Mouse (Mus musculus) spleen, adult 2 months (tissue): ENCODE measurements at regions not wholly inside any gene's neighbourhood (a gene's known extent, or its start where the extent isn't known, plus 50 kb on each side); places are given as distances from the start of the nearest gene placed in this dataset.

Experiments
- DNase-seq, 2 experiments: peaks; one replicate each; pipeline versions ENCODE4 v3.0.0 to v3.0.0-alpha.2; 2012 to 2021; ENCODE audit warnings: low spot score in 2 of 2, low read depth in 1 of 2
- H3K27ac ChIP-seq: fragments of 200-500 bp; 2 replicates; pipeline ENCODE4 v1.5.1; 2012; ENCODE audit warnings: low read length, inconsistent platforms; ENCODE audit not compliant: insufficient read depth
- H3K27me3 ChIP-seq: fragments of 200-500 bp; 2 replicates; pipeline ENCODE4 v1.6.1; 2012; ENCODE audit warnings: mild to moderate bottlenecking, moderate library complexity, low read length, inconsistent platforms; ENCODE audit not compliant: control insufficient read depth, insufficient read depth
- H3K36me3 ChIP-seq: fragments of 200-500 bp; 2 replicates; pipeline ENCODE4 v1.6.1; 2012; ENCODE audit warnings: mild to moderate bottlenecking, low read length, inconsistent platforms; ENCODE audit not compliant: control insufficient read depth, insufficient read depth
- H3K4me1 ChIP-seq: fragments of 200-500 bp; 2 replicates; pipeline ENCODE4 v1.6.1; 2011; ENCODE audit warnings: inconsistent platforms; ENCODE audit not compliant: control insufficient read depth, insufficient read depth, insufficient read length
- H3K4me3 ChIP-seq: fragments of 200-500 bp; 2 replicates; pipeline ENCODE4 v1.5.1; 2011; ENCODE audit warnings: mild to moderate bottlenecking, inconsistent platforms; ENCODE audit not compliant: insufficient read depth, insufficient read length; ENCODE audit errors: extremely low read depth
- CTCF ChIP-seq: fragments of 200-500 bp; IDR thresholded peaks from 2 replicates; pipeline ENCODE4 v1.5.1; 2011; ENCODE audit warnings: mild to moderate bottlenecking, inconsistent platforms; ENCODE audit not compliant: insufficient read depth, insufficient read length, insufficient replicate concordance; ENCODE audit errors: extremely low read depth
- POLR2A ChIP-seq: fragments of 200-500 bp; IDR thresholded peaks from 2 replicates; pipeline ENCODE4 v1.6.1; 2011; ENCODE audit warnings: low read depth, low read length, inconsistent platforms
- WGBS: fragments of 180-500 bp; shearing (Covaris S2); methylation state at CpG from one replicate; pipeline ENCODE4 v1.1.7; 2018; 5-methylcytosine and 5-hydroxymethylcytosine counted together

DNA sequence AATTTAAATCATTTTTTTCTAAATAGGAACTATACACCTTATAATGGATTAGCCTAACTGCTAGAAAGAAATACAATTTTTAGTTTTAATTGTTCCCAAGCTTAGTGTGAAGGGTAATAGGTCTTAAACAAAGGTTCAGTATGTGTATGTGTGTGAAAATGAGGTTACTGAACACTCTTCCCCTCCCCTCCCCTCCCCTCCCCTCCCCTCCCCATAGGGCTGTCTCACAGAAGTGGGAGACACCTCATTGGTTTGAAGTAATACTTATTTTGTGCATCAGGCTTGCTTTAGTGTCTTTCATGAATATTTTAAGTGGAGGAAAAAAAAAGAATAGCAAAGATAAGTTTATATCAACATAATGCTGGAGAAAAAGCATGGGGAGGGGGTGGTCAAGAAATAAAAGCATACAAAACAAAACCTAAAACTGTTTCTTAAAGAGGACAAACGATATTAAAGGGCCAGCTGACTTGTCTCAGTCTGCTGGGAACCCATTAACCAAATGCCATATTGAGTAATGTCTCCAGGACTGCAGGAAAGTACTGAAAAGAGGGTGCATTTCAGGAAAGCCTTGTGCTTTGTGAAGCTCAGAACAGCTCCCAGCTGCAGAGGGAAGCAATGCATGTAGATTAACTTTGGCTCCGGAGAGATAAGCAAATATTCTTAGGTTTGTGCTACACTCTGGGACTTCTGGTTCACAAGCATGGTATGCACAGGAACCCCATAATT is 59.2 kb downstream of the Csl start:
- Histone ChIP-seq H3K27ac (no peak overlapping the region), H3K4me1 (no peaks in the 10 kb centered on the region), H3K36me3 (no peaks in the 10 kb centered on the region), H3K4me3 (no peak overlapping the region), H3K27me3 (no peaks in the 10 kb centered on the region)
- WGBS = 50% methylated on average over 2 of the region's 2 CpGs
- DNase-seq = no peak
- no peak for TF ChIP-seq CTCF
- TF ChIP-seq POLR2A = no peak
